Mouse (Mus musculus): ENCODE results near the gene Hmg20b.

DNA sequence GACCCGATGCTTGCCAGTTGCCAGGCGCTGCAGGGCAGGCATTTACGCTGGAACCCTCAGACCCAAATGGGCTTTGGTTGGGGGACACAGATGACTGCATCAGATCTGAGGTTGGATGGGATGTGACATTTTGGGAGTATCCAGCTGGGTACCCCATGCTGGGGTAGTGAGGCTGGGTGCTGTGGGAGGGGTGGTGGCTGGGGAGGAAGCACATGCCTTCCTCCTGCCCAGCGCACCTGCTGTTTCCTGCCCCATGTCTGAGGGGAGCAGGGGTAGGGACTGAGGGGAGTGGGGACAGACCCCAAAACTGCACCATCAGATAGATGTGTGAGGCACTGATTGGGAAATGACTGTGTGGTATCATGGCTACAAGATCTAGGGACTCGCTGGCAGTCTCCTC lies 46.5 kb upstream of the Hmg20b start:
- TF ChIP-seq POLR2A (IDR thresholded peaks at IDR 0.05; ENCODE audit: insufficient read length, low read depth), result no peak
- no peak for TF ChIP-seq TCF12 (IDR thresholded peaks at IDR 0.05; ENCODE audit: insufficient read depth, poor library complexity, severe bottlenecking)

Data from myocyte (in vitro differentiated cells).